Mouse (Mus musculus): ENCODE measurements around the gene Col6a3.

The Col6a3 gene

DNA sequence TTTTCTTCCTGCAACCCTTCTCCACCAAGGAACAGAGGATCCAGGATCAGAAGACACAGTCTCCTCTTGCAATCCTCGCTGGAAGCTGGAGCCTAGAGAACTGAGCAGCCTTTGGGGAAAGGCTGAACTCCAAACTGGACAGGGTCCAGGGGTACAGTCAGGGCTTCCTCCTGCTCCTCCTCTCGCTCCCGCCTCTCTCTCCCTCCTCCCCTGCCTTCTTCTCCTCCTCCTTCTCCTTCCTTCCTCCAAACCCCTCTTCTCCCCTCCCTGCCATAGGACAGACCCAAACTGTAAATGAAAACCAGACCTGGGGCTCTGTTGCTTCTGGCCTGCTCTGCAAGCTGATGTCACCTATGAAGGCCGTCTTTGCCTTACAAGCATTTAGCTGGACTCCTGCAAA is at the start of gene Col6a3:
Gene Col6a3 (minus strand): TSS at position 136 of the 400 bp plus-strand sequence.
- no peak for DNase-seq (ENCODE audit: low read depth, low spot score)

DNA sequence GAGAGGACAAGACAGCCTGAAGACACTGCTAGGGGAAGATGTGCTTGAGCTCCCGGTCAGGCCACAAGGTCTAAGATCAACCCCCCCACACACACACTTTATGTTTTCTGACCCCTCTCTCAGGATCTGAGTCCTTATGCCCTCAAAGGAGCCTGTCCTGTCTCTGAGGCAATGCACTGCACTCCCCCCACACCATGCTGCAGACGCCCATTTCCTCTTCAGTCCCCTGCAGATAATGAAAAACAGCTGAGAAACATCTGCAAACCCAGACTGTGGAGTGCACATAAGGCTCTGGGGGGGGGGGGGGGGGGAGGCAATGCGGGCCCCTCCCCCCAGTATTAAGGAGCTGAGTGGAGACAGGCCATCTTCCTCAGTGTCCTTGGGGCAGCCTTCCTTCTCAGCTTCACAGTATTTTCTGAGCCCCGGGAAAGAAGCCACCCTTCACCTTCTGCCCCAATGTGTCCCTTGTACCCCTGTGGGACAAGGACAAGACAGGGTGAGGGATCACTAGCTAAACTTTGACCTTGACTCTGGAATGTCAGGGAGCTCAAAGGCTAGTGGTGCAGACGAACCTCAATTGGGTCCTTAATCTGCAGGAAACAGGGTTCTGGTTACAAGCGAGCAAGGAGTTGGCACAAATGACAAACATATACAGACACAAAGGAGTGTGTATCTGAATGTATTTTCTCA is 42.1 kb upstream of the Col6a3 start:
- no peak for DNase-seq (ENCODE audit: low read depth, low spot score)

DNA sequence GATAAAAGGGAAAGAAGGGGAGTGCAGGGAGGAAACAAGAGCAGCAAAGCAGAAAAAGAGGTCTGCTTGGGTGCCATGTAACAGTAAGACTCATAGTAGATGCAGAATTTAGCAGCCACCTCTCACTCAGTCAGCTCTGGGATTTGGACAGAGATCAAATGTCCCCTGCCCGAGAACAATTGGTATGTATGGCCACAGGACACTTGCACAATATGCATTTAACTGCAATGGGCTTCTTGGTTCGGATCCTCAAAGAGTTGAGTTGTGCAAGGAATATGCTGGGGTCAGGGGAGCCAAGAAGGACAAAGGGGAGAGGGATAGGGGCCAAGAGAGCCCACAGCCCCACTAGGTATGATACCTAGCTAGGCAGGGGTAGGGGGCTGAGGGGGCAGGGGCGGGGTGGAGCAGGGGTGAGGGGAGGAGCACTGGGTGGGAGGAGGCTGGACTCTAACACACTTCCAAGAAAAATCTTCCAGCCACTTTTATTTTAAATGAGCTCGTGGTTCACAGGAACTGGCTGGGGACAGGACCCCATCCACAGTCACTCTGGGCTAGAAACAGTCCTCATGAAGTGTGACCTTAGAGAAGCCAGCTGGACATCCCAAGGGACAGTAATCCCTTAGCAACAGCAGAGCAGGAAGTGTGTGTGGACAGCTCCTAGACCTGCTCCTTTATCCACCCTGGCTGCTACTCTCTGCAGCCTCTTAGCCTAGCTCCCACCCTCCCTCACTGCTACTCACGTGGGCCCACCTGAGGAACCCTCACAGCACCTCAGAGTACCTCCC is 32.9 kb upstream of the Col6a3 start:
- DNase-seq (ENCODE audit: low read depth, low spot score), result no peak

DNA sequence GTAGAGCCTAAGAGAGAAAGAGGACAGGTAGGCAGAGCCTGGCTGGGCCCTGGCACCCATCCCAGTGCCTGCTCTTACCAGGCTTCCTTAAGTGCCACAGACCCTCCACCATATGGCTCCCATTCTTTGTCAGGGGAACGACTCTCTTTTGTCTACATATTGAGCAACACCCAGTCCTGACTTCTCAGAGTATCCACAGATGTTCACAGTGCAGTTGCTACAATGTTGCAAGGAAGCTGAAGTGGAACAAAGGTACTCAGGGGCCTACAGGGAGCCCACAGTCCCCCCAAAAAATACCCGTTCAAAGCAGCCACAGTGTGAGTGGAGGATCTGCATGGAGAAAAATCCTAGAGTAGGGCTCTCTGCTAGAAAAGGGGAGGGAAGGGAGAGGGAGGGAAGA is 32.2 kb upstream of the Col6a3 start:
- no peak for DNase-seq (ENCODE audit: low read depth, low spot score)

DNA sequence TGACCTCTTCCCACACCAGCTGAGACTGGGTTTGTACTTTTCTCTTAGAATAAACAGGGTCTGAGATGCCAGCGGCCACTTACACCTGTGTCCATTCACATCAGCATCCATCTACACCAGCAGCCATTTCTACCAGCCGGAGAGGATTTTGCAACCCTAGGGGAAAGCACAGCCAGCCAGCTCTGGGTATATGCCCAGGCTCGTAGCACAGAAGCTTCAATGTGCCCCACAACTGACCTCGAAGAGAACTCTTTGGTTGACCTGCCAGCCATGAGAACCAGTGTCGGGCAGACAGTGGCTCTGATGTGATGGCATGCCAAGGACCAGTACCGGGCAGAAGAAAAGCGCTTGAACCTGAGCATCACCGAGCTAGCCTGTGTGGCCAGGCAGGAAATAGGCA is 31.6 kb upstream of the Col6a3 start:
- no peak for DNase-seq (ENCODE audit: low read depth, low spot score)

DNA sequence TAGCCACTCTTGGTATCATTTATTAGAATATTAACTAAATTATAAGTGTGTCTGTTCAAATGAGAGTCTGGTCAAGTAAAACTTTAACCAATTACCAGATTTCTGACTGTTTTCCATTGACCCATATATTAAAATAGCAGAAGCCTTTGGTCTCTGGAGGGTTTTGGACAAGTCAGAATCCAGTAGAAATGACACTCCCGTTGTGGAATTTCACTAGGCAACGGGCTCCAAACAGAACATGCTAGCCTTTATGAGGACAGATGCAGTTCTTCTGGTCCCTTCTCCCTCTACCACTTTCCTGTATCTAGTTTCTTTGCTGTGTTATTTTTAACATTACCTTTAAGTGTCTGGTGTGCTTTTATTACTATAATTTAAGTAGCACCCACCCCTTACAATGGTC is 26.8 kb upstream of the Col6a3 start:
- no peak for DNase-seq (ENCODE audit: low read depth, low spot score)

DNA sequence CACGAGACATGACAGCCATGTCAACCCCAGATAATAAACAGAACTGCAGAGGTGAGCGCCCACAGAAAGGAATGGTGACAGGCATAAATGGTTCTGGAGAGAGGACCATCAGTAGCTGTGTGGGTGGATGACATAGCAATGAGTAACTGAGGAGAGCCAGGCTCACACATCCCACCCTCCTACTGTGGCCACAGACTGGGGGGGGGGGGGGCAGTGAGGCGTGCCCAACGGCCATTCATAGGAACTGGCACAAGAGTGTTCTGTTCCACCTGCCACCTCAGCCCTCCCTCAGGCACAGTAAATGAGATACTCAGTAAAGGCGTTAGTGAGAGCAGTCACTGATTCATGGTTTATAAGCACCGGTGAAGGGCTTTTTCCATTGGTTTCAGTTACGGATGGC is 23.0 kb upstream of the Col6a3 start:
- DNase-seq (ENCODE audit: low read depth, low spot score), result no peak

DNA sequence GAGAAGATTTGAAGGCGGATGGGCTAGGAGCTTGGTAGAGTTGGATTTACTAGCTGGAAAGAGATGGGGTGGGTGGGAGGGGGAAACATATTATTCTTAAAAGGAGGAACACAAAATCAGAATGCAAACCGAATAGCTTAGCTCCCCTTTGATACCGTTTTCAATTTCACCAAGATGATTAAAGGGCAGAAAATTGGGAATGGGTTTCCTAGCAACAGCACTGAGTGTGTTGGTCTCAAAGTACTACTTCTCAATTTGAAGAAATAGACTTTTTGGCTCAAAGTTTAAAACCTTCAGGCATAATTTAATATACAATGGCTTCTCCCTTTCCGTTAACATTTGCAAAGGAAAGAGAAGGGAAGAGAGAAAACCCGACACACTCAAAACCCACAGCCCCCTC is 12.1 kb upstream of the Col6a3 start:
- DNase-seq (ENCODE audit: low read depth, low spot score), result no peak

DNA sequence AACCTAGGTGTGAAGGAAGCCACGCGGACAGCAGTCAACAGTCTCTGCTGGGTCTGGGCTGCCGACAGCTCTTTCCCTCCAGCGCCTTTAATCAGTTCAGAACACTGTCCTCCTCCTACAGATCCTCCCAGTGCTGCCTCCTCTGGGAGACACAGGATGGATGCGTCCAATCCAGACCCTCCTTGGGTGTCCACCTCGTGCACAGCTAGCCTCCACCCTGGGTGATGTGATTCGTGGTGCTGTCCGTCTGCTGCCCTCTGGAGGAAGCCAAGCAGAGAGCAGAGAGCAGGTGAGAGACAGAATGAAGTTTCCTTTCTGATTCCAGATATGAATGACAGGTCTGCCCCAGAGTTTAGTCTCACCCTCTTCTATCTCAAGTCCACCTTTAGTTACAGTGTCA is 6.1 kb upstream of the Col6a3 start:
- peak; percentile 13 for DNase-seq (ENCODE audit: low read depth, low spot score)

DNA sequence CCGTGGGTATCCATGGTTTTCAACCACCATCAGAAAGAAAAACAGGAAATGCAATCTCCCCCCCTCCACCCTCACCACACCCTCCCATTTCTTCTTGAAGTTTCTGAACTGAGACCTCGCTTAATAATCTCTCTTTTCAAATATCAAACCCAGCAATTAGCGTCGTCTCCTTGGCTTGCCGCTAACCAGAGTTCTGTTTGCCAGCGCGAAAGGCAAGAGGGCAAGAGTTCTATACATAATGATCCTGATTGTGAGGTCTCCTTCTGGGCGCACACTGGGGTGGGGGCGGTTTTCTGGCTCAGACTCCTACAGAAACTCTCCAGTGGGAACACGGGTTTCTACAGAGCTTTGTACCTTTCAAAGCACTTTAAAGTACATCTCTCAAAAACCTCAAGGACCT is 1.4 kb upstream of the Col6a3 start:
- DNase-seq (ENCODE audit: low read depth, low spot score), result no peak

DNA sequence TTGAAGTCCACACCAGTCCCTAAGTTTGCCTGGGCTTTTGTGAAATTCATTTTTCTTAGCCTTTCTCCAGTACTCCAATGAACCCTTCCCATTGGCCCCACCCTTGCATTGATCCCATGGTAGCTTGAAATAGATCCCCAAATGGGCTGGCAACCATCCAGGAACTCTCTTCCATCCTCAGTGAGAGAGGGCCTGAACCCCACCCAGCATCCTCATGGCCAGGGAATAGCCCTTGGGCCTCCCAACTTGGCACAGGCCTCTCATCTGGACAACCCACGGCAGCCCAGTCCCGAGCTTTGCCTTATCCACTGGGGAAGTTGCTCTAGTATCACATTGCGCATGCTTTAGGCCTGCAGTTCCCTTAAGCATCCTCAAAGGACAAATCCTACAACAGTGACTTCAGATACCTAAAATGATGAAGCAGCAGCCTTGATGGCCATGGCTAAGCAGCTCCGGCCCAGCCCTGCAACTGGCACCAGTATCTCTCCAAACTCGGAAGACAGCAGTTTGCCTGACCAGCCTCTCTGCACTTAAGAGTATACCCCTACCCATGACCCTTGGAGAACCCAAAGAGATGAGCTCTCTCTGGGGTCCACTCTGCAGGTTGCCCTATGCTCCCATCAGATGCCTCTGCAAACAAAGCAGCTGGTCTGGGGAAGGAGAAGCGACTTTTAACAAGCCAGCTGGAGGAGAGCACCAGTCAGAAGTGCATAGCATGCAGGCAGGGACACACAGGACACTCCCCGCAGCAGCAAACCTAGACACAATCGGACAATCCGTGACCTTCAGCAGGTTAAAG is 783 bp downstream of the Col6a3 start:
- DNase-seq (ENCODE audit: low read depth, low spot score), result no peak

DNA sequence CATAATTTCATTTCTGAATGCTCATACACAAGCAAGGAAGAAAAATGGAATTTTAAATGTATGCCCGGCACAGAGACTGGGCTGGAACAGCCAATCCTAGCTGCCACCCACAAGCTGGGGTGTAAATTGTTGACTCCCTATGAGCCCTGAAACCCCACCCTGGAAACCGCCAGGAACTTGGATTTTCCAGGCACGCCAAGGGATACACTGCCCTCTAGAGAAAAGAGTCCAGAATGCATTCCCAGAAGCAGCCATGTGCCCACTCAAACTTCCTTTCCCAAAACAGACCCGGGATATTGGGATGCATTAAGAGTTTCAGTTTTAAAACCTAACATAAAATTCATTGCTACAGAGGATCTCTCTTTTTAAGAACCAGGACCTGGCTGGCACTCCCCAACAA is 3.5 kb downstream of the Col6a3 start:
- DNase-seq (ENCODE audit: low read depth, low spot score), result peak; percentile 20

DNA sequence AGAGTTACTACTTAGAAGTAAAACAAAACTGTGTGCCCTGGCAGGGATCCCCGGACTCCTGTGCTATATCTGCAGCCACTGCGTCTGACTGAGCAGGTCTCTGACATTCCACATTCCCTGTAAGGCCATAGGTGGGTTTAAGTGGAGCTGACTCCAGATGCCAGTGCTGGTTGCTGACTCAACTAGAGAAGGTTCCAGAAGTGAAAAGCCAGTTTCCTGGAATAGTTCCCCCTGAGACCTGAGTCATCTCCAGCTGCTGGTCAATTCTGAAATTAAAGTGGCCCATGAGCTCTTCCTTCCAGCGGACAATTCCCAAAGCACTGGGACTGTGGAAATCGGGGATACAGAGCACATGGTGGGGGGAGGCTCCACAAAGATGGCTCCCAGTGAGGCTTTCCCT is 5.1 kb downstream of the Col6a3 start:
- DNase-seq (ENCODE audit: low read depth, low spot score), result no peak

DNA sequence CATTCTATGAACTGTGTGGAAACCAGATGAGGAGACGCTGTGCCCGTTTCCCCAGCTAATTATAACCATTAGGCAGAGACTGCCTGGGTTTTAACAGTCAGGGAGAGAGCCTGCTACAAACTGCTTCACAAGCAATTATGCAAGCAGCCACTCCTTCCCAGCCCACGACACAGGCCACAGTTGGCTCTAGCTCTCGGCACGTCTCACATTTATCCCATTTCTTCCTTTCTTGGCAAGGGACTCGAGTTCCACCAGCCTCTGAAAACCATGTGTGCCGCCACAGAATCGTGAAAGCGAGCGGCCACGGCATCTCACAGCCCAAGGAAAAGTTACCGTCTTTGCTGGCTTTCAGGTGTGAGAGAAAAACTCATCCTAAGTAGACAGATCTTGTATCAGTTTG is 5.5 kb downstream of the Col6a3 start:
- no peak for DNase-seq (ENCODE audit: low read depth, low spot score)

DNA sequence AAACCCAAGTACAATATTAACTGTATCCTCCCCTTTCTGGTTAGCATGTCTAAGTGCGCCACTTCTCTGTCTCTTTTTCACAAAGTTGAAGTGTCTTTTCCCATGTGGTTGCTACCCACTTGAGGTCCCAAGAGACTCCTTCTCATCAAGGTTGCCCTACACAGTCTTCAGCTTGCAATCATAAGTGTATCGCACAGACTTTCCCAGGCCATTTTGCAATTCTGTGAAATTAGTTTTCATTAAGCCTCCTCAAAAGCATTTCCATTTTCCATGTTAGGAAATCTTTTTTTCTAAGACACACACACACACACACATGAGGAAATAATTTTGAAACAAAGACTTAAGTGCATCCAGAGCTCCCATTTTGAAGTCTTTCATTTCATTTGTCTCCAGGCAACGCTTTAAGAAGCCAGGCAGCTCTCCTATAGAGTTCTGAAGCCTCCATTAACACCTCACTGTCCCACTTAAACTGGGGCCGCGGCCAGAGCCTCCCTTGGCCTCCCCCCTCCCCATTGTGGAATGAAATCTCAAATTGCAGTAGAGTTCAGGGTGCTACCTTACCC is 7.5 kb downstream of the Col6a3 start:
- no peak for DNase-seq (ENCODE audit: low read depth, low spot score)

DNA sequence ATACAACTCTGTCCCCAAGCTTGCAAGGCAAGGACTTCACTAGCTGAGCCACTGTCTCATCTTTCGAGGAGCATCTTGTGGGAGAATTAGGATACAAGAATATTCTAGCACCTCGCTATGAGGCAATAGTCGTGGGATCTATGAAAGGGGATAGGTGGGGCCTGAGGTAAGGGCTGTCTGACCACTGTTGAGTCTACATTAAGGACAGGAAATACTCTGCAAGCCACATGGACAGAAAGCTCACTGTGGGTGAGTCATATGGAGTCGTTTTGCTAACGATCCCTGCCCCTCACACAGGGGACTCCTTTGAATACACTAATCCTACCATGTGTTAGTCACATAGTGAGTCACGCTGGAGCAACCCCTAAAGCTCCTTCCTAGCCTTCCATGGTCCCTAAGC is 9.1 kb downstream of the Col6a3 start:
- no peak for DNase-seq (ENCODE audit: low read depth, low spot score)

DNA sequence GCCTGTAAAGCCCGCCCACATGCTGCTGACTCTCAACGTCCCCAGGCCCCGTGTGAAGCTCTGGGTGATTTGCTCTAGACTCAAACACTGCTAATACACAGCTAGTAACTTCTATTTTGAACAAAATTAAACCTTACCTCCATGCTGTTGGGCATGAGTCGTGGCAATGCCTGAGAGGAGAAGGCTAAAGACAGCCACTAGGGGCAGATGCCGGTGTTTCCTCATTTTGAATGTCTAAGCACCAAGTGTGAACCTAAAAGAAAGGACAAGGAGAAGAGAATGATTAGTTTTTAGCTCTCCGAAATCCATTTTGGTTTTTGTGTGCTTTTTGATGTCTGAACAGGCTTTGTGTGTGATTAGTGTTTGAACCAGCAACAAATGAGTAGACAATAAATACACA is 13.8 kb downstream of the Col6a3 start:
- DNase-seq (ENCODE audit: low read depth, low spot score), result no peak

DNA sequence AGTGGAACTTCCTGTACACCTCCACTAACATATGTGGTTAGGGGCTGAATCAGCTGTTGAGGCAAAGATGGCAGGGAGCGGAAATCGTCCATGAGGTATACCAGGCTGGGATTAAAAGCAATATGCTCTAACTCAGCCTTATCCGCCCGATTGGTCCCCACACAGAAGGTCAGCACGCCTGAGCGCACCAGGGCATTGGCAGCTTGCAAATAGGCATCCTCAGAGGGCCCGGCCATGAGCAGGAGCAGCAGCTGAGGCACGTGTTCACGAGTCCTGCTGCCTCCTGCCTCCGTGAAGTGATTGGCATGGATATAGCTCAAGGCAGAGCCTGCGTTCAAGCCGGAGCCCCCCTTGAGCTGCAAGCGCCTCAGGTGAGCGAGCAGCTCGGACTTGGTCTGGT is 30.5 kb downstream of the Col6a3 start:
- peak; percentile 9 for DNase-seq (ENCODE audit: low read depth, low spot score)

DNA sequence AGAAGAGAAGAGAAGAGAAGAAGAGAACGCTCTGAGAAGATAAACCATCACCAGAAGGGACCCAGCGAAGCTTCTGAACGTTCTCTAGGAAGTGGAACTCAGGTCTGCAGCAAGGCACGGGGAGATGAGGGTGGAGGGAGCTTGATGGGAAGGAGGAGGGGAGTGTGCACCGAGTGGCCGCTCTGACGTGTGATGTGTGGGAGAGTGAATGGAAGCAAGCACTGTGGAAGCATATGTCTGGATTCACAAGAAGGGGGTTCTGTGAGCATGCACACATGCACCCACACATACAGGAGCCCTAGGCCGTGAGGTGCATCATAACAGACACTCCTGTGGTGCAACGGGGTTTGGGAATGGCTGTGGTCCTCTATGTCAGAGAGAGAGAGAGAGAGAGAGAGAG is 34.8 kb downstream of the Col6a3 start:
- no peak for DNase-seq (ENCODE audit: low read depth, low spot score)

DNA sequence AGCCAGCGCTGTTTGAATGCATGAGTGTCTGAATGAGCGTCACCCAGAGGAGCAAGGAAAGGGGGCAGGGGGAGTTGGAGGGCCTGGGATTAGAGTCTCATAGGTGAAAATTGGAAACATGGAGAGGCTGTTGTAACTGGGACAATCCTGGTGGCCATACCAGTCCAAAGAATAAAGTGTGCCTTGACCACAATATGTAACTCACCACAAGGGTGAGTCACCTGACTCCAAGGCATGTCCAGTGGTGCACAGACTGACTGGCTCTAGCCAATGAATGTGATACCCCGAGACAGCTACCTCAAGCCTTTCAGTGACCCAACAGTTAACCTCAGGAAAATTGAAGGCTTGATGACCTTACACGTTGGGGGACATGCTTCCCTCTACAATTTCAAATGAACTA is 40.7 kb downstream of the Col6a3 start:
- DNase-seq (ENCODE audit: low read depth, low spot score), result no peak

DNA sequence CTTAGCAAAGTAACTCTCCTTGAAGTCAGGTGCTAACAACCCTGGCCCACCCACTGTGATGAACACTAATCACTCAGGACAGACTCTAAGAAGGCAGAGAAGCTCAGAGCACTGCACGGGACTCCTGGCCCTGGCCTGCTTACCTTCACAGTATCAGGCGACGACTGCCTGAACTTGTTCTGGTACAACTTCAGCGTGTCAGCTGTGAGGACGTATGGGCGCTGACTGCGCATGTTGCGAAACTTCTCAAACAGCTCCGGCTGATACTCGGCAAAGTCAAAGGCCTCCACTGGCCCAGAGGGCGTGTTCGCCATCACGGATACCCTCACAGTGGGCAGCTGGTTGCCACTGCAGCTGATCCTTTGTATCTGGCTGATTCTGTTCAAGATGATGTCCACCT is 42.7 kb downstream of the Col6a3 start:
- no peak for DNase-seq (ENCODE audit: low read depth, low spot score)

DNA sequence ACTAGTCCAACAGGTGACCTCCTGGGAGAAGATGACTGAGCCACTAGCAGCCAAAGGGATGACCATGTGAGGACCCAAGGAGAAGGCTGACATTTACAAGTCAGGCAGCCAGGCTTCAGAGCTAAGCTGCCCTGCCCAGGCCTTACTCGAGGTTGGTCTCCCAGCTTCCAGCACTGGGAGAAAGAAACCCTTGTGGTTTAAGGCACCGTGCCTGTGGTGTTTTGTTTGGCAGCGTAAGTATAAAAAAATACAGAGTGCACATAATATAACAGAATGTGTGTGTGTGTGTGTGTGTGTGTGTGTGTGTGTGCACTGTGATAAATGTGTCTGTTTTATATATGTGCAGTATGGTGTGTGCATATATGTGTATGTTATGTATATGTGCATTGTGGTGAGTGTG is 43.3 kb downstream of the Col6a3 start:
- no peak for DNase-seq (ENCODE audit: low read depth, low spot score)

Data from retina, postnatal 7 days (tissue).